Mouse (Mus musculus) adrenal gland (tissue): ENCODE measurements around the gene Atp6v1g2.

Experiments
- intact Hi-C: fragments of 180-260 bp; cut with DNase I; formaldehyde crosslinking; loops from one replicate; pipeline ENCODE4 v1.15.1; 2025

The Atp6v1g2 gene

GRCm38 (mm10) chr17:35235614-35236389, 2.3 kb downstream of the Atp6v1g2 start, which contains the start of gene Nfkbil1:
TSS of gene Nfkbil1 (minus strand) at chr17:35235792.
- intact Hi-C loops, result loop anchor here (10.0 kb wide), 1 partner anchor 211 kb away; the partner anchor contains the start of gene Sapcd1

- intact Hi-C loops, result loop anchor here (10.0 kb wide), 1 partner anchor 212 kb away; the partner anchor contains the start of gene Sapcd1
These were observed 2.9 kb downstream of the Atp6v1g2 start for GRCm38 (mm10) chr17:35236390-35236746.

- intact Hi-C loops, result loop anchor here (10.0 kb wide), 1 partner anchor 212 kb away; the partner anchor contains the start of gene Sapcd1
These were observed 3.5 kb downstream of the Atp6v1g2 start for GRCm38 (mm10) chr17:35236996-35237395.

- intact Hi-C loops, result loop anchor here (10.0 kb wide), 1 partner anchor 213 kb away; the partner anchor contains the start of gene Sapcd1
These were observed 4.0 kb downstream of the Atp6v1g2 start for GRCm38 (mm10) chr17:35237504-35237903.

- intact Hi-C loops, result loop anchor here (10.0 kb wide), 1 partner anchor 215 kb away; the partner anchor contains the start of gene Sapcd1
These were observed 6.2 kb downstream of the Atp6v1g2 start for GRCm38 (mm10) chr17:35239700-35240099.

GRCm38 (mm10) chr17:35240384-35241304, 7.2 kb downstream of the Atp6v1g2 start:
- intact Hi-C loops, result no loop called here

- intact Hi-C loops, result no loop called here
These were observed 8.0 kb downstream of the Atp6v1g2 start, which contains the start of gene Ddx39b for GRCm38 (mm10) chr17:35241305-35242014. TSS of gene Ddx39b (plus strand) at chr17:35241746.

GRCm38 (mm10) chr17:35242015-35242941, 8.8 kb downstream of the Atp6v1g2 start:
- intact Hi-C loops, result no loop called here

GRCm38 (mm10) chr17:35243086-35243485, 9.6 kb downstream of the Atp6v1g2 start:
- intact Hi-C loops, result no loop called here

GRCm38 (mm10) chr17:35244999-35245398, 11.5 kb downstream of the Atp6v1g2 start:
- intact Hi-C loops, result loop anchor here (5.0 kb wide), 1 partner anchor 47 kb away; no protein-coding TSS in a partner anchor

GRCm38 (mm10) chr17:35245731-35246623, 12.5 kb downstream of the Atp6v1g2 start:
- intact Hi-C loops, result loop anchor here (5.0 kb wide), 1 partner anchor 46 kb away; no protein-coding TSS in a partner anchor

GRCm38 (mm10) chr17:35247144-35247543, 13.7 kb downstream of the Atp6v1g2 start:
- intact Hi-C loops, result loop anchor here (5.0 kb wide), 1 partner anchor 45 kb away; no protein-coding TSS in a partner anchor

GRCm38 (mm10) chr17:35248986-35249385, 15.5 kb downstream of the Atp6v1g2 start:
- intact Hi-C loops, result loop anchor here (5.0 kb wide), 1 partner anchor 43 kb away; no protein-coding TSS in a partner anchor

GRCm38 (mm10) chr17:35249451-35250197, 16.2 kb downstream of the Atp6v1g2 start:
- intact Hi-C loops, result loop anchor here (5.0 kb wide), 1 partner anchor 43 kb away; no protein-coding TSS in a partner anchor

GRCm38 (mm10) chr17:35250348-35251120, 17.1 kb downstream of the Atp6v1g2 start:
- intact Hi-C loops, result no loop called here

GRCm38 (mm10) chr17:35251162-35251719, 17.8 kb downstream of the Atp6v1g2 start:
- intact Hi-C loops, result no loop called here
